Mouse (Mus musculus) adrenal gland, postnatal 36 days (tissue): ENCODE measurements around the gene Eloa. TPM values are rescaled to one million over a fixed set of nuclear protein-coding genes. Genes with fewer than 3 reads are reported as not detected.

Experiments used
- DNase-seq, 2 experiments: peaks; one replicate each; pipeline ENCODE4 v3.0.0; 2021; ENCODE audit warnings: mixed read lengths in 1 of 2
- total RNA-seq, 2 experiments: library from RNA; stranded (reverse); gene quantifications; 2 replicates each; pipeline ENCODE4 v1.2.3; 2021

The Eloa gene
- total RNA-seq, 2 experiments from 2014 or later: 42.1 to 44.6 TPM

- DNase-seq: no peak
These were observed 65.7 kb downstream of the Eloa start for GRCm38 (mm10) chr4:135955886-135956285.

- DNase-seq: peak; percentile 69 to 80
These were observed 67.3 kb downstream of the Eloa start for GRCm38 (mm10) chr4:135954241-135954640.

Other genes with a start within 250 kb of the Eloa start
- gene Srsf10, start 166.0 kb downstream of the Eloa start, total RNA-seq: 100 to 1,000 TPM in 1 of 2 experiments, 10 to 100 TPM in 1; 82.3 to 120 TPM
- gene Pnrc2, start 147.9 kb downstream of the Eloa start, total RNA-seq: 100 to 1,000 TPM; 104 to 111 TPM
- gene Cnr2, start 126.4 kb downstream of the Eloa start, total RNA-seq: 1 to 10 TPM; 1.3 to 1.6 TPM
- 10 to 100 TPM; 84.1 to 87.4 TPM for gene Fuca1, start 101.0 kb downstream of the Eloa start, total RNA-seq
- 10 to 100 TPM; 56.1 to 62.6 TPM for gene Hmgcl, start 75.3 kb downstream of the Eloa start, total RNA-seq
- gene Gale, start 58.0 kb downstream of the Eloa start, total RNA-seq: 10 to 100 TPM; 13.5 to 24.0 TPM
- 10 to 100 TPM; 68.0 to 77.0 TPM for gene Lypla2, start 49.1 kb downstream of the Eloa start, total RNA-seq
- 10 to 100 TPM; 28.9 to 34.2 TPM for gene Pithd1, start 34.5 kb downstream of the Eloa start, total RNA-seq
- gene Rpl11, start 31.7 kb upstream of the Eloa start, total RNA-seq: 100 to 1,000 TPM; 522 to 588 TPM
- gene Id3, start 121.7 kb upstream of the Eloa start, total RNA-seq: 10 to 100 TPM; 60.0 to 74.0 TPM
- 1 to 10 TPM; 2.1 to 2.3 TPM for gene E2f2, start 150.6 kb upstream of the Eloa start, total RNA-seq
- gene Asap3, start 184.6 kb upstream of the Eloa start, total RNA-seq: 1 to 10 TPM; 1.7 to 2.1 TPM
- gene Tcea3, start 226.0 kb upstream of the Eloa start, total RNA-seq: 1 to 10 TPM; 2.7 to 2.8 TPM